Mouse (Mus musculus): ENCODE data around the gene Creb3l1. TPM values are rescaled to one million over a fixed set of nuclear protein-coding genes. Genes with fewer than 3 reads are reported as not detected.

Gene Creb3l1
- polyA plus RNA-seq, 2 experiments, result 28.5 to 37.5 TPM

- Histone ChIP-seq H3K9ac (ENCODE audit: low read depth, low read length, severe bottlenecking) (no peak overlapping the region), H3K9me3 (ENCODE audit: control insufficient read depth, low read length) (no peaks in the 10 kb centered on the region), H3K36me3 (ENCODE audit: control insufficient read depth, insufficient read depth, low read length) (0 out of 2 replicates have a peak, but pooled peaks cover 6% of the 10 kb centered on the region), H3K27ac (replicated peaks; ENCODE audit: low read depth, low read length) (peak overlapping the region; percentile 55), H3K4me1 (ENCODE audit: control insufficient read depth, insufficient read depth, low read length) (peaks cover 23% of the 10 kb centered on the region), H3K4me3 (replicated peaks; ENCODE audit: low read length) (peak overlapping the region; percentile 27; the same call in 1 of the 2 replicates), H3K27me3 (ENCODE audit: control insufficient read depth, insufficient read depth, low read length) (no peaks in the 10 kb centered on the region), H3K4me2 (replicated peaks; ENCODE audit: low read depth, low read length, severe bottlenecking) (peak overlapping the region; percentile 60)
- WGBS, result 67% methylated on average over 3 of the region's 3 CpGs
- TF ChIP-seq POLR2A (IDR thresholded peaks at IDR 0.05; ENCODE audit: borderline replicate concordance, extremely low read depth, insufficient read depth, insufficient read length), result no peak
- DNase-seq (ENCODE audit: low spot score), result no peak
- no peak for ATAC-seq (ENCODE audit: low FRiP score, low read depth)
Observed at GRCm38 (mm10) chr2:91964610-91965204, 59.6 kb downstream of the Creb3l1 start.

DNA sequence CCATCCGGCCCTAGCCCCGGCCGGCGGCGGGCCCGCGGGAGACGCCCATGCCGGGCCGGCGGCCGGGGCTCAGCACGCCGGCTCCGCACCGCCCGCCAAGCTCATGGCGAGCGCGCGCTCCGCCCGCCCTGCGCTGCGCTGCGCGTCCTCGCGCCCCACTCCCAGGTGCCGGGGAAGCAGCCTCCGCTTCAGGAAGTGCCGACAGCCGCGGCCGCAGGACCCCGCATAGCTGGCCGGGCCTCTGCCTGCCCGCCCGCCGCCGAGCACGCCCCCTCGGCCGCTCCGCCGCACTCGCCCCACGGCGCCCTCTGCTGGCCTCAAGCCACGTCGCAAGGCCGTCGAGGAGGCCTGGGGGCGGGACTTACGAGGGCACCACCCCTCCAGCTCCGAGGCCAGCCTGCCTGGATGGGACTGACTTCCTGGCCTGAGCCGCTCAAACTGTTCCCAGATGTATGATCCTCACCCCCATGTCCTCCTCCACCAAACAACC, 60.8 kb downstream of the Creb3l1 start:
- peak overlapping the region; percentile 60 for H3K4me2 ChIP-seq (replicated peaks; ENCODE audit: low read depth, low read length, severe bottlenecking)
- ATAC-seq (ENCODE audit: low FRiP score, low read depth), result peak; percentile 96
- H3K36me3 ChIP-seq (ENCODE audit: control insufficient read depth, insufficient read depth, low read length), result 0 out of 2 replicates have a peak, but pooled peaks cover 6% of the 10 kb centered on the region
- H3K9ac ChIP-seq (ENCODE audit: low read depth, low read length, severe bottlenecking), result peak overlapping the region; percentile 85
- DNase-seq (ENCODE audit: low spot score), result peak; percentile 83
- peaks cover 23% of the 10 kb centered on the region for H3K4me1 ChIP-seq (ENCODE audit: control insufficient read depth, insufficient read depth, low read length)
- no peak for TF ChIP-seq POLR2A (IDR thresholded peaks at IDR 0.05; ENCODE audit: borderline replicate concordance, extremely low read depth, insufficient read depth, insufficient read length)
- H3K4me3 ChIP-seq (replicated peaks; ENCODE audit: low read length), result peak overlapping the region; percentile 83
- 0 out of 2 replicates have a peak overlapping the region, but pooled peaks have one; percentile 19 for H3K27ac ChIP-seq (replicated peaks; ENCODE audit: low read depth, low read length)
- H3K27me3 ChIP-seq (ENCODE audit: control insufficient read depth, insufficient read depth, low read length), result no peaks in the 10 kb centered on the region
- 0% methylated on average over 25 of the region's 57 CpGs for WGBS
- no peaks in the 10 kb centered on the region for H3K9me3 ChIP-seq (ENCODE audit: control insufficient read depth, low read length)

GRCm38 (mm10) chr2:91962864-91963401, 61.4 kb downstream of the Creb3l1 start:
- peak overlapping the region; percentile 85 for H3K9ac ChIP-seq (ENCODE audit: low read depth, low read length, severe bottlenecking)
- 0 out of 2 replicates have a peak overlapping the region, but pooled peaks have one; percentile 19 for H3K27ac ChIP-seq (replicated peaks; ENCODE audit: low read depth, low read length)
- peak overlapping the region; percentile 60 for H3K4me2 ChIP-seq (replicated peaks; ENCODE audit: low read depth, low read length, severe bottlenecking)
- under 1% methylated on average over 22 of the region's 39 CpGs for WGBS
- H3K4me3 ChIP-seq (replicated peaks; ENCODE audit: low read length), result peak overlapping the region; percentile 83
- no peaks in the 10 kb centered on the region for H3K27me3 ChIP-seq (ENCODE audit: control insufficient read depth, insufficient read depth, low read length)
- no peaks in the 10 kb centered on the region for H3K9me3 ChIP-seq (ENCODE audit: control insufficient read depth, low read length)
- DNase-seq (ENCODE audit: low spot score) (no peak), ATAC-seq (ENCODE audit: low FRiP score, low read depth) (no peak; the same call in 1 of the 2 replicates)
- peaks cover 20% of the 10 kb centered on the region for H3K4me1 ChIP-seq (ENCODE audit: control insufficient read depth, insufficient read depth, low read length)
- H3K36me3 ChIP-seq (ENCODE audit: control insufficient read depth, insufficient read depth, low read length), result 0 out of 2 replicates have a peak, but pooled peaks cover 6% of the 10 kb centered on the region
- no peak for TF ChIP-seq POLR2A (IDR thresholded peaks at IDR 0.05; ENCODE audit: borderline replicate concordance, extremely low read depth, insufficient read depth, insufficient read length)

GRCm38 (mm10) chr2:91961901-91962761, 62.2 kb downstream of the Creb3l1 start:
- WGBS, result 44% methylated on average over 4 of the region's 4 CpGs
- H3K4me1 ChIP-seq (ENCODE audit: control insufficient read depth, insufficient read depth, low read length), result peaks cover 23% of the 10 kb centered on the region

GRCm38 (mm10) chr2:91960459-91960858, 63.8 kb downstream of the Creb3l1 start:
- WGBS, result 93% methylated on average over 5 of the region's 5 CpGs
- DNase-seq (ENCODE audit: low spot score), result no peak
- H3K4me3 ChIP-seq (replicated peaks; ENCODE audit: low read length), result no peak overlapping the region
- no peaks in the 10 kb centered on the region for H3K27me3 ChIP-seq (ENCODE audit: control insufficient read depth, insufficient read depth, low read length)
- H3K27ac ChIP-seq (replicated peaks; ENCODE audit: low read depth, low read length), result no peak overlapping the region
- H3K9ac ChIP-seq (ENCODE audit: low read depth, low read length, severe bottlenecking), result no peak overlapping the region
- ATAC-seq (ENCODE audit: low FRiP score, low read depth), result no peak
- no peak for TF ChIP-seq POLR2A (IDR thresholded peaks at IDR 0.05; ENCODE audit: borderline replicate concordance, extremely low read depth, insufficient read depth, insufficient read length)
- H3K36me3 ChIP-seq (ENCODE audit: control insufficient read depth, insufficient read depth, low read length), result 0 out of 2 replicates have a peak, but pooled peaks cover 6% of the 10 kb centered on the region
- H3K9me3 ChIP-seq (ENCODE audit: control insufficient read depth, low read length), result no peaks in the 10 kb centered on the region
- no peak overlapping the region for H3K4me2 ChIP-seq (replicated peaks; ENCODE audit: low read depth, low read length, severe bottlenecking)
- H3K4me1 ChIP-seq (ENCODE audit: control insufficient read depth, insufficient read depth, low read length), result peaks cover 22% of the 10 kb centered on the region

More at GRCm38 (mm10) chr2:91961901-91962761, 62.2 kb downstream of the Creb3l1 start:
- ATAC-seq (ENCODE audit: low FRiP score, low read depth) (no peak), DNase-seq (ENCODE audit: low spot score) (no peak)
- Histone ChIP-seq H3K36me3 (ENCODE audit: control insufficient read depth, insufficient read depth, low read length) (0 out of 2 replicates have a peak, but pooled peaks cover 6% of the 10 kb centered on the region), H3K27ac (replicated peaks; ENCODE audit: low read depth, low read length) (no peak overlapping the region), H3K9ac (ENCODE audit: low read depth, low read length, severe bottlenecking) (peak overlapping the region; percentile 85), H3K27me3 (ENCODE audit: control insufficient read depth, insufficient read depth, low read length) (no peaks in the 10 kb centered on the region), H3K4me3 (replicated peaks; ENCODE audit: low read length) (peak overlapping the region; percentile 83), H3K4me2 (replicated peaks; ENCODE audit: low read depth, low read length, severe bottlenecking) (peak overlapping the region; percentile 60), H3K9me3 (ENCODE audit: control insufficient read depth, low read length) (no peaks in the 10 kb centered on the region)
- no peak for TF ChIP-seq POLR2A (IDR thresholded peaks at IDR 0.05; ENCODE audit: borderline replicate concordance, extremely low read depth, insufficient read depth, insufficient read length)

Measured in limb, embryonic 14.5 days (tissue).